Mouse (Mus musculus): ENCODE measurements around the gene Gm7075. TPM values are rescaled to one million over a fixed set of nuclear protein-coding genes. Genes with fewer than 3 reads are reported as not detected.
"Not testable (repeated sequence)": the region's sequence is repeated elsewhere in the genome, so short reads cannot be mapped to it uniquely, and the experiment has no call there.

The Gm7075 gene
- not detected in 2 replicates for polyA plus RNA-seq (2014; fragmentation: Nextera tagmentation; extraction: Ambion mirVana)

DNA sequence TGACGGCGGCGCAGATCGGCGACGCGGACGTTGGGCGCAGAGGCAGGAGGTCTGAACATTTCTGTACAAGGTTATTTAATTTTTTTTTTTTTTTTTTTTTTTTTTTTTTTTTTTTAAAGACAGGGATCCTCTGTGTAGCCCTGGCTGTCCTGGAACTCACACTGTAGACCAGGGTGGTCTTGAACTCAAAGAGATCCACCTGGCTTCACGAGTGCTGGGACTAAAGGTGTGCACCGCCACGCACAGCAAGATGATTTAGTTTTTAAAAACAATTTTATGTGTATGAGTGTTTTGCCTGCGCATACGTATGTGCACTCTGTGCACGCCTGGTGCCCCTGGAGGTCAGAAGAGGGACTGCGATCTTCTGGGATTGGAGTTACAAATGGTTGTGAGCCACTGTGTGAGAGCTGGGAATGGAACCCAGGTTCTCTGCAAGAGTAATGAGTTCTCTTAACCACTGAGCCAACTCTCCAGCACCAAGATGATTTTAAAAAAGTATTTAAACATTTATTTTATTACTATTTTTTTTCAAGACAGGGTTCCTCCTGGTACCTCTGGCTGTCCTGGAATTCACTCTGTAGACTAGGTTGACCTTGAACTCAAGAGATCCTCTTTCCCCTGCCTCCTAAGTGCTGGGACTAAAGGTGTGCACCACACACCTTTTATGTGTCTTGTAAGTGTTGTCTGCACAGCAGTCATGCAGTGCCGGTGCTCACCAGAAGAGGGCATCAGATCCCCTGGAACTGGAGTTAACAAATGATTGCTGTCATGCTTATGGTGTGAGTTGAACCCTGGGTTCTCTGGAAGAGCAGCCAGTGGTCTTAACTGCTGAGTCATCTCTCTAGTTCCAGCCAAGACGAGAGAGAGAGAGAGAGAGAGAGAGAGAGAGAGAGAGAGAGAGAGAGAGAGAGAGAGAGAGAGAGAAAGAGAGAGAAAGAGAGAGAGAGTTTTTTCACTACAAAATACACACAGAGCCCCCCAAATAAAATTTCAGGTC lies at the start of gene Gm7075:
TSS of gene Gm7075 (minus strand) at position 51 of the 997 bp plus-strand sequence.
- no peaks in the 10 kb centered on the region for H3K4me1 ChIP-seq (ENCODE audit: control insufficient read depth, insufficient read depth, low read length)
- WGBS, result 87% methylated on average over 18 of the region's 18 CpGs
- no peaks in the 10 kb centered on the region for H3K27me3 ChIP-seq (replicated peaks; ENCODE audit: control insufficient read depth, insufficient read depth, low read length)
- DNase-seq (ENCODE audit: low spot score) (no peak), ATAC-seq (ENCODE audit: low read depth) (no peak)
- H3K9ac ChIP-seq (ENCODE audit: low read depth, low read length), result no peak within 1 kb of the TSS
- no peak within 1 kb of the TSS for H3K4me2 ChIP-seq (ENCODE audit: low read depth, low read length)
- H3K36me3 ChIP-seq (ENCODE audit: control insufficient read depth, insufficient read depth, low read length), result no peaks in the 10 kb centered on the region
- H3K9me3 ChIP-seq (ENCODE audit: control insufficient read depth, low read length), result no peaks in the 10 kb centered on the region
- H3K4me3 ChIP-seq (ENCODE audit: low read depth, low read length), result no peak within 1 kb of the TSS
- no peak within 1 kb of the TSS for H3K27ac ChIP-seq (replicated peaks; ENCODE audit: low read depth, low read length)

DNA sequence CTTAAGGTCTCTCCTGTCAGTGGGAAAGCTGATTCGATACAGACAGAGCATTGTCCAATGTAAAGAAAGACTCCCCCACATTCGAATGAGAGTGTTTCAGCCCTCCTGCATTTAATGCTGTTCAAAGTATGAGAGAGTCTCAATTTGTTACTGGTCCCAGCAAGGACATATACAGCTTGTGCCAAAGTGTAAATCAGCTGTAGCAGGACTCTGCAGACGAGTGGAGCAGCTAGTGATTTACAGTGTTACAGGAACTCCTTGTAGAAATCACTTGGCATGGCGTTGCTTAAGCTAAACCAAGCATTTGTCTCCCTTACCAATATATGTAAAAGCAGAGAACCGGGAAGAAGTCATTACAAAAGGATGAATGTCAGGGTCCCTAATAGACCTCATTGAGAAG lies 39.3 kb upstream of the Gm7075 start:
- H3K9me3 ChIP-seq (ENCODE audit: control insufficient read depth, low read length), result no peaks in the 10 kb centered on the region
- no peak for DNase-seq (ENCODE audit: low spot score)
- no peaks in the 10 kb centered on the region for H3K36me3 ChIP-seq (ENCODE audit: control insufficient read depth, insufficient read depth, low read length)
- H3K27me3 ChIP-seq (replicated peaks; ENCODE audit: control insufficient read depth, insufficient read depth, low read length), result no peaks in the 10 kb centered on the region
- no peaks in the 10 kb centered on the region for H3K4me1 ChIP-seq (ENCODE audit: control insufficient read depth, insufficient read depth, low read length)
- H3K4me3 ChIP-seq (ENCODE audit: low read depth, low read length), result no peak overlapping the region
- no peak overlapping the region for H3K27ac ChIP-seq (replicated peaks; ENCODE audit: low read depth, low read length)
- no peak overlapping the region for H3K4me2 ChIP-seq (ENCODE audit: low read depth, low read length)
- no peak for ATAC-seq (ENCODE audit: low read depth)
- WGBS, result 61% methylated on average over 5 of the region's 5 CpGs
- no peak overlapping the region for H3K9ac ChIP-seq (ENCODE audit: low read depth, low read length)

GRCm38 (mm10) chr10:63457292-63458128 lies 35.9 kb upstream of the Gm7075 start:
- H3K4me1 ChIP-seq (ENCODE audit: control insufficient read depth, insufficient read depth, low read length), result no peaks in the 10 kb centered on the region
- DNase-seq (ENCODE audit: low spot score) (peak; percentile 21), ATAC-seq (ENCODE audit: low read depth) (no peak)
- H3K9ac ChIP-seq (ENCODE audit: low read depth, low read length), result no peak overlapping the region
- H3K27me3 ChIP-seq (replicated peaks; ENCODE audit: control insufficient read depth, insufficient read depth, low read length), result no peaks in the 10 kb centered on the region
- H3K4me3 ChIP-seq (ENCODE audit: low read depth, low read length), result no peak overlapping the region
- H3K36me3 ChIP-seq (ENCODE audit: control insufficient read depth, insufficient read depth, low read length), result no peaks in the 10 kb centered on the region
- 72% methylated on average over 17 of the region's 17 CpGs for WGBS
- H3K9me3 ChIP-seq (ENCODE audit: control insufficient read depth, low read length), result no peaks in the 10 kb centered on the region
- H3K27ac ChIP-seq (replicated peaks; ENCODE audit: low read depth, low read length), result no peak overlapping the region
- no peak overlapping the region for H3K4me2 ChIP-seq (ENCODE audit: low read depth, low read length)

GRCm38 (mm10) chr10:63455110-63455878 lies 33.7 kb upstream of the Gm7075 start:
- Histone ChIP-seq H3K4me2 (ENCODE audit: low read depth, low read length) (no peak overlapping the region), H3K36me3 (ENCODE audit: control insufficient read depth, insufficient read depth, low read length) (no peaks in the 10 kb centered on the region), H3K9me3 (ENCODE audit: control insufficient read depth, low read length) (no peaks in the 10 kb centered on the region), H3K9ac (ENCODE audit: low read depth, low read length) (no peak overlapping the region), H3K27me3 (replicated peaks; ENCODE audit: control insufficient read depth, insufficient read depth, low read length) (no peaks in the 10 kb centered on the region), H3K4me3 (ENCODE audit: low read depth, low read length) (no peak overlapping the region), H3K4me1 (ENCODE audit: control insufficient read depth, insufficient read depth, low read length) (no peaks in the 10 kb centered on the region), H3K27ac (replicated peaks; ENCODE audit: low read depth, low read length) (no peak overlapping the region)
- peak; percentile 73 for DNase-seq (ENCODE audit: low spot score)
- WGBS, result 44% methylated on average over 8 of the region's 8 CpGs
- ATAC-seq (ENCODE audit: low read depth), result peak; percentile 70; the same call in 1 of the 2 replicates

DNA sequence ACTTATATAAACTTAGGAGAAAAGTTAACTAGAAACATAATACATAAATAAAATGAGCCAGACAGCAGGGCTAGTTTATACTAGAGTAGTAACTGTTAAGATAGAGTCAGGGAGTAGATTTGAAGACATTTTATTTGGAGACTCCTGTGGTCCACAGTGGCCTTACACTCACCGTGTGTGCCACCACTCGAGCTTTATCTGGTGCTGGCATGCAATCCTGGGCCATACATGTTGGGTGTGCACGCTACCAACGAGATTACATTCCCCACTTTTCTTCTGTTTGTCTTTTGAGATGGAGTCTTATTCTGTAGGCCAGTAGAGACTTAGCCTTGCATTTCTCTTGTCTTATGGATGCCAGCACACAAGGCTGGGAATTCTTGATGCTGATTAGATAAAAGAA lies 32.3 kb upstream of the Gm7075 start:
- DNase-seq (ENCODE audit: low spot score) (no peak), ATAC-seq (ENCODE audit: low read depth) (no peak)
- Histone ChIP-seq H3K4me1 (ENCODE audit: control insufficient read depth, insufficient read depth, low read length) (no peaks in the 10 kb centered on the region), H3K4me3 (ENCODE audit: low read depth, low read length) (no peak overlapping the region), H3K9ac (ENCODE audit: low read depth, low read length) (no peak overlapping the region), H3K27ac (replicated peaks; ENCODE audit: low read depth, low read length) (no peak overlapping the region), H3K9me3 (ENCODE audit: control insufficient read depth, low read length) (no peaks in the 10 kb centered on the region), H3K4me2 (ENCODE audit: low read depth, low read length) (no peak overlapping the region), H3K27me3 (replicated peaks; ENCODE audit: control insufficient read depth, insufficient read depth, low read length) (no peaks in the 10 kb centered on the region), H3K36me3 (ENCODE audit: control insufficient read depth, insufficient read depth, low read length) (no peaks in the 10 kb centered on the region)
- WGBS, result 87% methylated on average over 4 of the region's 4 CpGs

GRCm38 (mm10) chr10:63444602-63445387 lies 23.2 kb upstream of the Gm7075 start:
- H3K27me3 ChIP-seq (replicated peaks; ENCODE audit: control insufficient read depth, insufficient read depth, low read length); ATAC-seq (ENCODE audit: low read depth); H3K9ac ChIP-seq (ENCODE audit: low read depth, low read length); H3K4me2 ChIP-seq (ENCODE audit: low read depth, low read length); H3K36me3 ChIP-seq (ENCODE audit: control insufficient read depth, insufficient read depth, low read length); H3K4me1 ChIP-seq (ENCODE audit: control insufficient read depth, insufficient read depth, low read length); DNase-seq (ENCODE audit: low spot score); H3K27ac ChIP-seq (replicated peaks; ENCODE audit: low read depth, low read length); H3K4me3 ChIP-seq (ENCODE audit: low read depth, low read length); H3K9me3 ChIP-seq (ENCODE audit: control insufficient read depth, low read length): not testable (repeated sequence)
- 84% methylated on average over 13 of the region's 13 CpGs for WGBS

DNA sequence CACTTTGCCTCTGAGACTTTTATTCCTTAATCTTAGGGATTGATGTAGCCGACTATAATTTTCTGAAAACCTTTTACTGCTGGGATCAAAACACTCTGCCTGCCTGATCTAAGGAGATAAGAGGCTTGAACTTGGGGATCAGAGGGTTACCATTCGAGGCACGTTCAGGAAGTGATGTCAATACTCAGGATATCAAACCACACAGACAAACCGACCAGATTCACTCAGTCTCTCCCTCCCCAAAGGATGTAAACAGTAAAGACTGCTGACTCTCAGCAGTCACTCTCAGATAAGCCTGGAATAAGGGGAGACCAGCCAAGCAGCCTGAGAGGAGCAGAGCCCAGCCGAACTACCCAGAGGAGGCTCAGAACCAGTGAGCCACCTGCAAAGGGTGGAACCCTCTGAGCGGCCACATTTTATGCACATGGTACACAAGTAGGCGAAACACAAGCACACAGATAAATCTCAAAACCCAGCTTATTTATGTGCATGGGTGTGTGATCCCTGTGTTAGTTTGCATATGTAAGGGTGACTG lies 18.2 kb upstream of the Gm7075 start:
- no peaks in the 10 kb centered on the region for H3K36me3 ChIP-seq (ENCODE audit: control insufficient read depth, insufficient read depth, low read length)

More for the DNA sequence above, 18.2 kb upstream of the Gm7075 start:
- no peaks in the 10 kb centered on the region for H3K4me1 ChIP-seq (ENCODE audit: control insufficient read depth, insufficient read depth, low read length)
- 65% methylated on average over 7 of the region's 7 CpGs for WGBS
- H3K9me3 ChIP-seq (ENCODE audit: control insufficient read depth, low read length), result no peaks in the 10 kb centered on the region
- no peak for ATAC-seq (ENCODE audit: low read depth)
- no peak overlapping the region for H3K27ac ChIP-seq (replicated peaks; ENCODE audit: low read depth, low read length)
- no peak overlapping the region for H3K4me2 ChIP-seq (ENCODE audit: low read depth, low read length)
- no peak overlapping the region for H3K4me3 ChIP-seq (ENCODE audit: low read depth, low read length)
- H3K9ac ChIP-seq (ENCODE audit: low read depth, low read length), result no peak overlapping the region
- no peaks in the 10 kb centered on the region for H3K27me3 ChIP-seq (replicated peaks; ENCODE audit: control insufficient read depth, insufficient read depth, low read length)
- no peak for DNase-seq (ENCODE audit: low spot score)
